In genomic region chr4:82381786-82382185, GRCm38 (mm10) we compare ENCODE assay signal across 22 mouse cellular contexts.
DNase-seq lines count a peak whose midpoint lies in the region; ATAC-seq and TF ChIP-seq lines count a peak whose summit lies in the region.
"Had no signal": no experiment of that assay in that cellular context is flagged by ENCODE, and none has a peak within 500 bp of the region (broad histone marks: within the 10 kb centered on the region; RNA-seq: fewer than 3 reads in every experiment).

No protein-coding gene starts in this region.

- H3K27me3 ChIP-seq in kidney, embryonic 16.5 days (ENCODE audit: insufficient read depth, low read length): no peaks in the 10 kb centered on the region
- no peaks in the 10 kb centered on the region for H3K27me3 ChIP-seq in CH12.LX (replicated peaks)
- no peaks in the 10 kb centered on the region for H3K27me3 ChIP-seq in hindbrain, embryonic 10.5 days (ENCODE audit: insufficient read depth, poor library complexity, severe bottlenecking)
- no peaks in the 10 kb centered on the region for H3K27me3 ChIP-seq in hindbrain, embryonic 14.5 days (ENCODE audit: control insufficient read depth, insufficient read depth, low read length)
- H3K27me3 ChIP-seq: embryonic facial prominence, embryonic 15.5 days; heart, embryonic 15.5 days; lung, embryonic 15.5 days had no signal

- intact Hi-C loops in gastrocnemius, postnatal 36 days (cut with DNase I): no loop called here

- 75% methylated on average over 1 of the region's 1 CpGs for WGBS in kidney, embryonic 16.5 days
- 70% methylated on average over 1 of the region's 1 CpGs for WGBS in hindbrain, embryonic 10.5 days
- 58% methylated on average over 1 of the region's 1 CpGs for WGBS in hindbrain, embryonic 14.5 days

- ATAC-seq in kidney, embryonic 16.5 days (ENCODE audit: low FRiP score, low TSS enrichment): no peak
- no peak for ATAC-seq in hindbrain, embryonic 14.5 days (ENCODE audit: low FRiP score)
- ATAC-seq: activated CD4-positive, CD25-positive, alpha-beta regulatory T cell, adult 4 months had no signal

- H3K27ac ChIP-seq in kidney, embryonic 16.5 days (ENCODE audit: low read length): no peak overlapping the region
- no peak overlapping the region for H3K27ac ChIP-seq in CH12.LX (ENCODE audit: insufficient read depth, low read depth)
- no peak overlapping the region for H3K27ac ChIP-seq in hindbrain, embryonic 10.5 days
- H3K27ac ChIP-seq in hindbrain, embryonic 14.5 days: no peak overlapping the region
- H3K27ac ChIP-seq: embryonic facial prominence, embryonic 15.5 days; heart, adult 2 months; heart, embryonic 15.5 days; macrophage; stomach, postnatal 0 days had no signal

- H3K9ac ChIP-seq in kidney, embryonic 16.5 days (replicated peaks; ENCODE audit: low read length): no peak overlapping the region
- H3K9ac ChIP-seq in CH12.LX (ENCODE audit: insufficient read depth, low read depth): no peak overlapping the region
- no peak overlapping the region for H3K9ac ChIP-seq in hindbrain, embryonic 14.5 days
- H3K9ac ChIP-seq: embryonic facial prominence, embryonic 15.5 days; heart, embryonic 15.5 days; lung, embryonic 15.5 days had no signal

- TF ChIP-seq POLR2A in CH12.LX (IDR thresholded peaks at IDR 0.05; ENCODE audit: low read depth, low read length): no peak

- dilution Hi-C loops in CH12.LX (cut with MboI; ENCODE audit: extremely low pct_ligation_motif_present, extremely low pct_unique_long_range_greater_than_20kb, low sequenced_read_pairs): no loop called here

- no peak overlapping the region for H3K4me2 ChIP-seq in kidney, embryonic 16.5 days (replicated peaks; ENCODE audit: low read depth, low read length)
- no peak overlapping the region for H3K4me2 ChIP-seq in CH12.LX (ENCODE audit: insufficient read depth, low read depth, poor library complexity, severe bottlenecking)
- no peak overlapping the region for H3K4me2 ChIP-seq in hindbrain, embryonic 14.5 days (replicated peaks)
- H3K4me2 ChIP-seq: embryonic facial prominence, embryonic 15.5 days; heart, embryonic 15.5 days; lung, embryonic 15.5 days; midbrain, embryonic 11.5 days had no signal

- in situ Hi-C loops in CH12.LX (cut with MboI; ENCODE audit: low pct_ligation_motif_present, low pct_unique_long_range_greater_than_20kb, low sequenced_read_pairs): no loop called here

- no peaks in the 10 kb centered on the region for H3K36me3 ChIP-seq in kidney, embryonic 16.5 days (ENCODE audit: insufficient read depth, low read length)
- no peaks in the 10 kb centered on the region for H3K36me3 ChIP-seq in CH12.LX (replicated peaks in 1 of 2; ENCODE audit: control insufficient read depth in 1 of 2, insufficient read depth in 1 of 2, low read length in 1 of 2)
- no peaks in the 10 kb centered on the region for H3K36me3 ChIP-seq in hindbrain, embryonic 10.5 days
- no peaks in the 10 kb centered on the region for H3K36me3 ChIP-seq in hindbrain, embryonic 14.5 days (replicated peaks; ENCODE audit: control insufficient read depth, insufficient read depth)
- H3K36me3 ChIP-seq: embryonic facial prominence, embryonic 15.5 days; heart, embryonic 15.5 days had no signal

- peak; percentile 89 for DNase-seq in kidney, adult 11 months
- DNase-seq in CH12.LX (ENCODE audit: extremely low read depth) (no peak), R1 (ENCODE audit: low read depth, low spot score) (peak; percentile 81)
- peak; percentile 73 to 88 for DNase-seq in kidney, postnatal 25 days
- no peak for DNase-seq in hindbrain, embryonic 10.5 days (ENCODE audit: low spot score)
- no peak for DNase-seq in hindbrain, embryonic 14.5 days (ENCODE audit: low spot score)
- no peak for DNase-seq in gastrocnemius, postnatal 36 days
- DNase-seq: adrenal gland, postnatal 25 days; B cell, adult 2 months; cerebellum, adult 18-20 months; cerebellum, postnatal 36 days; heart, adult 2 months; layer of hippocampus, postnatal 36 days; right cerebral cortex, postnatal 4 days had no signal

- TF ChIP-seq EP300 in CH12.LX (IDR thresholded peaks at IDR 0.05; ENCODE audit: low read length): no peak

- H3K9me3 ChIP-seq in kidney, embryonic 16.5 days (ENCODE audit: low read length): no peaks in the 10 kb centered on the region
- no peaks in the 10 kb centered on the region for H3K9me3 ChIP-seq in CH12.LX (replicated peaks; ENCODE audit: low read length)
- no peaks in the 10 kb centered on the region for H3K9me3 ChIP-seq in hindbrain, embryonic 10.5 days
- no peaks in the 10 kb centered on the region for H3K9me3 ChIP-seq in hindbrain, embryonic 14.5 days (ENCODE audit: control insufficient read depth, low read length)
- H3K9me3 ChIP-seq: embryonic facial prominence, embryonic 15.5 days; heart, embryonic 15.5 days; lung, embryonic 15.5 days had no signal

- H3K4me1 ChIP-seq in kidney, embryonic 16.5 days (ENCODE audit: insufficient read depth, low read length): peaks cover 8% of the 10 kb centered on the region; the same call in 1 of the 2 replicates
- H3K4me1 ChIP-seq in CH12.LX (ENCODE audit: control insufficient read depth in 1 of 2, insufficient read depth in 2 of 2): no peaks in the 10 kb centered on the region
- H3K4me1 ChIP-seq in hindbrain, embryonic 10.5 days (replicated peaks): no peaks in the 10 kb centered on the region
- H3K4me1 ChIP-seq in hindbrain, embryonic 14.5 days (replicated peaks; ENCODE audit: control insufficient read depth, insufficient read depth, low read length): peaks cover 17% of the 10 kb centered on the region

- H3K79me2 ChIP-seq in CH12.LX (replicated peaks; ENCODE audit: control insufficient read depth, extremely low read depth, insufficient read depth, poor library complexity, severe bottlenecking): no peaks in the 10 kb centered on the region

- no peak for TF ChIP-seq RAD21 in CH12.LX (IDR thresholded peaks at IDR 0.05; ENCODE audit: low read depth, low read length)

- no peak overlapping the region for H3K4me3 ChIP-seq in kidney, embryonic 16.5 days (ENCODE audit: low read length)
- no peak overlapping the region for H3K4me3 ChIP-seq in CH12.LX (replicated peaks in 1 of 3; ENCODE audit: low read depth in 2 of 3, low read length in 2 of 3, poor library complexity in 1 of 3)
- no peak overlapping the region for H3K4me3 ChIP-seq in hindbrain, embryonic 10.5 days
- no peak overlapping the region for H3K4me3 ChIP-seq in hindbrain, embryonic 14.5 days (replicated peaks; ENCODE audit: low read length)
- H3K4me3 ChIP-seq: embryonic facial prominence, embryonic 15.5 days; heart, adult 2 months; heart, embryonic 15.5 days; lung, embryonic 15.5 days had no signal

- no peak for TF ChIP-seq CTCF in CH12.LX (conservative IDR thresholded peaks at IDR 0.05 in 1 of 2, IDR thresholded peaks at IDR 0.05 in 1 of 2; ENCODE audit: low read depth in 2 of 2, low read length in 2 of 2)

TF ChIP-seq in CH12.LX, 34 proteins besides CTCF, POLR2A, EP300 and RAD21:
- TF ChIP-seq NRF1 (IDR thresholded peaks at IDR 0.05; ENCODE audit: low read depth, low read length) (peak; percentile 61), ZKSCAN1 (IDR thresholded peaks at IDR 0.05; ENCODE audit: borderline replicate concordance, low read depth, low read length) (no peak)

Comparison
In these comparisons a context has a peak if more than half of its experiments do, and no peak if none do; other contexts are left out.
1. DNase-seq: peak in kidney, adult 11 months (single experiment), R1 (single experiment) and kidney, postnatal 25 days (2 of 2); none in CH12.LX (single experiment), hindbrain, embryonic 10.5 days (single experiment), hindbrain, embryonic 14.5 days (single experiment) and gastrocnemius, postnatal 36 days (0 of 2).